Mouse (Mus musculus): Measurements from ENCODE around the gene Adgrf1.

GRCm38 (mm10) chr17:43251249-43252125 lies 18.6 kb upstream of the Adgrf1 start:
- TF ChIP-seq CTCF (IDR thresholded peaks at IDR 0.05; ENCODE audit: control insufficient read depth, insufficient read depth, insufficient read length) = no peak
- TF ChIP-seq MAX (IDR thresholded peaks at IDR 0.05) = no peak
- TF ChIP-seq USF1 (IDR thresholded peaks at IDR 0.05; ENCODE audit: low read depth) = no peak
- TF ChIP-seq MYOG (IDR thresholded peaks at IDR 0.05; ENCODE audit: control insufficient read depth, extremely low read depth, insufficient read length) = no peak
- TF ChIP-seq CEBPB (IDR thresholded peaks at IDR 0.05; ENCODE audit: low read depth) = no peak
- TF ChIP-seq MYOD1 (IDR thresholded peaks at IDR 0.05; ENCODE audit: control insufficient read depth, insufficient read length, low read depth) = no peak
- TF ChIP-seq FOSL1 (IDR thresholded peaks at IDR 0.05; ENCODE audit: insufficient read depth, low read length, poor library complexity, severe bottlenecking) = no peak
